Mouse (Mus musculus): ENCODE measurements around the gene Add3.

DNA sequence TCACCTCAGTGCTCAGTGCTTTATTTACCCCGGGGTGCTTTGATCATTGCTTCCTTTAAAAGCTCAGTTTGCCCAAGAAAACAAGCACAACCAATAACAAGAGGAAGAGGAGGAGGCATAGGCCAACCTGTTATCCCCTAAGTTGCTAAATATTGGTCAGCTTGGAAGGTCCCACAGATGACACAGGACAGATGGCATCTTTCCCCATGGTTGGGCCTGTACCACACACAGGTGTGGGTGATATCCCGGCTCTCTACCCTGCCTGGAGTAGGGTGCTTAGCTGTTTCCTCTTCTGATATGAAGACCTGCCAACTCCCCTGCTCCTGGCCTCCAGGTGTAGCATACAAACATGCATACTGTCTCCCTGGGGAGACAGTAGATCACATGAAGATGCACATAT lies 75.1 kb downstream of the Add3 start:
- TF ChIP-seq CTCF (IDR thresholded peaks at IDR 0.05; ENCODE audit: low read depth) (no peak), EP300 (optimal IDR thresholded peaks at IDR 0.05) (no peak)
